Mouse (Mus musculus) MEL (cell line): ENCODE data around the gene Nova2. TPM values are rescaled to one million over a fixed set of nuclear protein-coding genes. Genes with fewer than 3 reads are reported as not detected.

Source experiments
- DNase-seq: peaks from one replicate; pipeline ENCODE4 v3.0.0; 2011; ENCODE audit warnings: low read depth, low spot score
- H3K27ac ChIP-seq: 2 replicates; pipeline ENCODE4 v1.5.1; 2012; ENCODE audit warnings: low read depth, mild to moderate bottlenecking, control low read depth, low read length, moderate library complexity; ENCODE audit not compliant: control insufficient read depth
- H3K27me3 ChIP-seq, 2 experiments: fragments of 150-350 bp in 1 of 2; sonication (generic) in 1 of 2; 2 replicates each; pipeline ENCODE4 v1.6.1; 2012; ENCODE audit warnings: low read length in 2 of 2, mild to moderate bottlenecking in 2 of 2, improper control_type of control experiment in 1 of 2, moderate library complexity in 1 of 2; ENCODE audit not compliant: insufficient read depth in 2 of 2, control insufficient read depth in 1 of 2
- H3K36me3 ChIP-seq, 2 experiments: 2 replicates each; pipeline ENCODE4 v1.6.1; 2012 to 2014; ENCODE audit warnings: low read length in 2 of 2, improper control_type of control experiment in 1 of 2, inconsistent platforms in 1 of 2, mild to moderate bottlenecking in 1 of 2; ENCODE audit not compliant: insufficient read depth in 2 of 2, control insufficient read depth in 1 of 2
- H3K4me1 ChIP-seq, 2 experiments: fragments of 150-350 bp in 1 of 2; sonication (generic) in 1 of 2; 2 replicates each; pipeline ENCODE4 v1.6.1; 2012; ENCODE audit warnings: low read length in 2 of 2, improper control_type of control experiment in 1 of 2, mild to moderate bottlenecking in 1 of 2; ENCODE audit not compliant: insufficient read depth in 2 of 2, control insufficient read depth in 1 of 2
- H3K4me3 ChIP-seq, 2 experiments: fragments of 150-350 bp in 1 of 2; sonication (generic) in 1 of 2; 2 replicates each; pipeline ENCODE4 v1.5.1; 2012; ENCODE audit warnings: low read depth in 2 of 2, low read length in 2 of 2, mild to moderate bottlenecking in 2 of 2, moderate library complexity in 2 of 2, control low read depth in 1 of 2, improper control_type of control experiment in 1 of 2; ENCODE audit not compliant: control insufficient read depth in 1 of 2, insufficient read depth in 1 of 2
- H3K79me2 ChIP-seq: 2 replicates; pipeline ENCODE4 v1.6.1; 2012; ENCODE audit warnings: mild to moderate bottlenecking, low read length, moderate library complexity; ENCODE audit not compliant: control insufficient read depth, poor library complexity, insufficient read depth
- H3K9ac ChIP-seq: 2 replicates; pipeline ENCODE4 v1.6.1; 2012; ENCODE audit warnings: low read depth, mild to moderate bottlenecking, control low read depth, low read length, moderate library complexity; ENCODE audit not compliant: control insufficient read depth, poor library complexity, severe bottlenecking
- H3K9me3 ChIP-seq: fragments of 150-350 bp; sonication (generic); replicated peaks from 2 replicates; pipeline ENCODE4 v1.6.1; 2012; ENCODE audit warnings: mild to moderate bottlenecking, low read length, improper control_type of control experiment, moderate library complexity; ENCODE audit not compliant: insufficient read depth
- BHLHE40 ChIP-seq: IDR thresholded peaks from 2 replicates; pipeline ENCODE4 v1.6.1; 2012; ENCODE audit warnings: low read depth, mild to moderate bottlenecking, inconsistent platforms, low read length, improper control_type of control experiment, borderline replicate concordance
- CHD1 ChIP-seq: IDR thresholded peaks from 2 replicates; pipeline ENCODE4 v1.6.1; 2012; ENCODE audit warnings: low read depth, mild to moderate bottlenecking, inconsistent platforms, low read length, improper control_type of control experiment
- CHD2 ChIP-seq: IDR thresholded peaks from 2 replicates; pipeline ENCODE4 v1.6.1; 2011; ENCODE audit warnings: low read length, improper control_type of control experiment
- CTCF ChIP-seq, 3 experiments: IDR thresholded peaks in 2 of 3; conservative IDR thresholded peaks in 1 of 3; 2 replicates each; pipeline ENCODE4 v1.5.1; 2011 to 2012; ENCODE audit warnings: low read length in 3 of 3, low read depth in 2 of 3, mild to moderate bottlenecking in 2 of 3, improper control_type of control experiment in 1 of 3, inconsistent platforms in 1 of 3, mixed read lengths in 1 of 3, moderate library complexity in 1 of 3; ENCODE audit not compliant: control insufficient read depth in 1 of 3, insufficient read depth in 1 of 3, poor library complexity in 1 of 3, severe bottlenecking in 1 of 3
- ELF1 ChIP-seq: IDR thresholded peaks from 2 replicates; pipeline ENCODE4 v1.6.1; 2014; ENCODE audit warnings: low read depth, mild to moderate bottlenecking, inconsistent platforms, low read length, improper control_type of control experiment, moderate library complexity
- EP300 ChIP-seq, 2 experiments: IDR thresholded peaks; 2 replicates each; pipeline ENCODE4 v1.6.1; 2011; ENCODE audit warnings: improper control_type of control experiment in 2 of 2, low read length in 2 of 2, low read depth in 1 of 2, mild to moderate bottlenecking in 1 of 2
- GABPA ChIP-seq: IDR thresholded peaks from 2 replicates; pipeline ENCODE4 v1.6.1; 2012; ENCODE audit warnings: low read depth, mild to moderate bottlenecking, inconsistent platforms, low read length, improper control_type of control experiment, moderate library complexity
- GATA1 ChIP-seq: IDR thresholded peaks from 2 replicates; pipeline ENCODE4 v1.6.1; 2011; ENCODE audit warnings: low read depth, low read length, improper control_type of control experiment
- HCFC1 ChIP-seq: IDR thresholded peaks from 2 replicates; pipeline ENCODE4 v1.6.1; 2012; ENCODE audit warnings: low read depth, mild to moderate bottlenecking, inconsistent platforms, low read length, improper control_type of control experiment, moderate library complexity
- JUND ChIP-seq: IDR thresholded peaks from 2 replicates; pipeline ENCODE4 v1.6.1; 2011; ENCODE audit warnings: low read depth, mild to moderate bottlenecking, improper control_type of control experiment, low read length
- MAX ChIP-seq: IDR thresholded peaks from 2 replicates; pipeline ENCODE4 v1.6.1; 2011; ENCODE audit warnings: low read length, improper control_type of control experiment
- MAZ ChIP-seq: IDR thresholded peaks from 2 replicates; pipeline ENCODE4 v1.6.1; 2012; ENCODE audit warnings: low read depth, mild to moderate bottlenecking, inconsistent platforms, low read length, improper control_type of control experiment
- MXI1 ChIP-seq: IDR thresholded peaks from 2 replicates; pipeline ENCODE4 v1.6.1; 2011; ENCODE audit warnings: mild to moderate bottlenecking, low read depth, low read length, improper control_type of control experiment
- MYB ChIP-seq: IDR thresholded peaks from 2 replicates; pipeline ENCODE4 v1.6.1; 2011; ENCODE audit warnings: mild to moderate bottlenecking, low read depth, low read length, improper control_type of control experiment
- NELFE ChIP-seq: IDR thresholded peaks from 2 replicates; pipeline ENCODE4 v1.6.1; 2011; ENCODE audit warnings: low read depth, low read length, improper control_type of control experiment
- POLR2AphosphoS2 ChIP-seq: IDR thresholded peaks from 2 replicates; pipeline ENCODE4 v1.6.1; 2011; ENCODE audit warnings: low read length, improper control_type of control experiment
- RAD21 ChIP-seq: IDR thresholded peaks from 2 replicates; pipeline ENCODE4 v1.6.1; 2011; ENCODE audit warnings: mild to moderate bottlenecking, low read depth, low read length, improper control_type of control experiment
- RCOR1 ChIP-seq: IDR thresholded peaks from 2 replicates; pipeline ENCODE4 v1.6.1; 2012; ENCODE audit warnings: low read depth, mild to moderate bottlenecking, inconsistent platforms, low read length, improper control_type of control experiment
- SIN3A ChIP-seq: IDR thresholded peaks from 2 replicates; pipeline ENCODE4 v1.6.1; 2012; ENCODE audit warnings: low read length, improper control_type of control experiment, inconsistent platforms
- SMC3 ChIP-seq: IDR thresholded peaks from 2 replicates; pipeline ENCODE4 v1.6.1; 2011; ENCODE audit warnings: low read depth, low read length, improper control_type of control experiment
- TAL1 ChIP-seq: IDR thresholded peaks from 2 replicates; pipeline ENCODE4 v1.6.1; 2012; ENCODE audit warnings: mild to moderate bottlenecking, inconsistent platforms, low read length, moderate library complexity, mixed read lengths
- TBP ChIP-seq: IDR thresholded peaks from 2 replicates; pipeline ENCODE4 v1.8.0; 2011; ENCODE audit warnings: low read depth, low read length, improper control_type of control experiment
- USF1 ChIP-seq: IDR thresholded peaks from 2 replicates; pipeline ENCODE4 v1.6.1; 2014; ENCODE audit warnings: low read depth, mild to moderate bottlenecking, inconsistent platforms, low read length, improper control_type of control experiment, moderate library complexity
- USF2 ChIP-seq, 2 experiments: IDR thresholded peaks; 2 replicates each; pipeline ENCODE4 v1.6.1; 2011 to 2012; ENCODE audit warnings: improper control_type of control experiment in 2 of 2, low read length in 2 of 2, borderline replicate concordance in 1 of 2, inconsistent platforms in 1 of 2, low read depth in 1 of 2, mild to moderate bottlenecking in 1 of 2; ENCODE audit not compliant: insufficient read depth in 1 of 2
- ZC3H11A ChIP-seq: IDR thresholded peaks from 2 replicates; pipeline ENCODE4 v1.6.1; 2012; ENCODE audit warnings: low read depth, mild to moderate bottlenecking, inconsistent platforms, low read length, improper control_type of control experiment
- ZKSCAN1 ChIP-seq: IDR thresholded peaks from 2 replicates; pipeline ENCODE4 v1.6.1; 2012; ENCODE audit warnings: low read depth, mild to moderate bottlenecking, inconsistent platforms, low read length, improper control_type of control experiment, moderate library complexity
- polyA plus RNA-seq, 2 experiments: library from polyadenylated mRNA; stranded (reverse) in 1 of 2; unstranded in 1 of 2; fragments of >175 nt in 1 of 2; fragments of >200 nt in 1 of 2; gene quantifications; 2 replicates each; pipeline versions ENCODE4 v1.2.1 to v1.2.4; 2012; ENCODE audit warnings: low replicate concordance in 2 of 2, low read depth in 1 of 2; ENCODE audit not compliant: insufficient read length in 2 of 2, insufficient read depth in 1 of 2, missing spikeins in 1 of 2
- total RNA-seq: library from RNA; depleted of rRNA; stranded (reverse); fragments of 300-350 nt; gene quantifications from 2 replicates; pipeline ENCODE4 v1.2.3, GENCODE M21; 2012

Nova2 gene
- total and polyA plus RNA-seq, 3 experiments = 0.04 to 0.22 TPM; not detected in 1

- no peak for TF ChIP-seq GABPA
- TF ChIP-seq, all 39 proteins: peak for 9
Measured at GRCm38 (mm10) chr7:18986503-18986902, 60.8 kb downstream of the Nova2 start (continued).

- no peaks in the 10 kb centered on the region for H3K9me3 ChIP-seq
- H3K79me2 ChIP-seq = no peaks in the 10 kb centered on the region
- H3K4me3 ChIP-seq = no peak within 1 kb of the TSS
- no peak within 1 kb of the TSS for H3K9ac ChIP-seq
- no peaks in the 10 kb centered on the region for H3K27me3 ChIP-seq
- no peak within 1 kb of the TSS for H3K27ac ChIP-seq
- TF ChIP-seq ELF1 (no peak), ZC3H11A (no peak), NELFE (no peak), CHD1 (no peak), MAZ (no peak), MAX (no peak), HCFC1 (no peak), MXI1 (no peak), USF1 (no peak), TBP (no peak), TAL1 (no peak), ZKSCAN1 (no peak), SIN3A (no peak), EP300 (IDR thresholded peaks at IDR 0.05; ENCODE audit: low read depth in 1 of 2, low read length in 2 of 2) (no peak), RAD21 (no peak), RCOR1 (no peak), SMC3 (no peak), GABPA (no peak)
- no peak for DNase-seq
- peaks cover 2 to 21% of the 10 kb centered on the region in 2 experiments; a peak in 3 of 4 replicates for H3K4me1 ChIP-seq
- H3K36me3 ChIP-seq = peaks cover 0 to 7% of the 10 kb centered on the region in 2 experiments; a peak in 2 of 4 replicates
Measured at GRCm38 (mm10) chr7:18987100-18987499, 61.4 kb downstream of the Nova2 start, which contains the start of gene Nanos2. Nanos2 (plus strand) TSS chr7:18987400.

GRCm38 (mm10) chr7:18987747-18988146, 62.1 kb downstream of the Nova2 start:
- H3K27me3 ChIP-seq = no peaks in the 10 kb centered on the region
- H3K36me3 ChIP-seq = peaks cover 0 to 7% of the 10 kb centered on the region in 2 experiments; a peak in 2 of 4 replicates
- no peak overlapping the region for H3K4me3 ChIP-seq
- H3K27ac ChIP-seq = no peak overlapping the region
- H3K79me2 ChIP-seq = no peaks in the 10 kb centered on the region
- no peak overlapping the region for H3K9ac ChIP-seq
- no peak for DNase-seq
- no peaks in the 10 kb centered on the region for H3K9me3 ChIP-seq
- peaks cover 2 to 21% of the 10 kb centered on the region in 2 experiments; a peak in 3 of 4 replicates for H3K4me1 ChIP-seq
- TF ChIP-seq POLR2AphosphoS2 = no peak
- no peak for TF ChIP-seq SIN3A
- TF ChIP-seq JUND = no peak
- no peak for TF ChIP-seq CHD2
- TF ChIP-seq GATA1 = no peak
- no peak for TF ChIP-seq ZC3H11A
- no peak for TF ChIP-seq TBP
- no peak for TF ChIP-seq MYB
- TF ChIP-seq USF1 = no peak
- no peak for TF ChIP-seq CTCF (IDR thresholded peaks at IDR 0.05 in 2 of 3, conservative IDR thresholded peaks at IDR 0.05 in 1 of 3; ENCODE audit: control insufficient read depth in 1 of 3, insufficient read depth in 1 of 3, low read depth in 2 of 3, low read length in 3 of 3, poor library complexity in 1 of 3, severe bottlenecking in 1 of 3)
- TF ChIP-seq USF2 (IDR thresholded peaks at IDR 0.05; ENCODE audit: borderline replicate concordance in 1 of 2, insufficient read depth in 1 of 2, low read depth in 1 of 2, low read length in 2 of 2) = no peak
- TF ChIP-seq ELF1 = no peak
- TF ChIP-seq RAD21 = no peak
- TF ChIP-seq NELFE = no peak
- no peak for TF ChIP-seq SMC3
- TF ChIP-seq BHLHE40 = no peak
- TF ChIP-seq MXI1 = no peak
- TF ChIP-seq TAL1 = no peak
